Mouse (Mus musculus) brain, embryonic 14.5 days (tissue): ENCODE data around the gene Sbf2. TPM values are rescaled to one million over a fixed set of nuclear protein-coding genes. Genes with fewer than 3 reads are reported as not detected.
"Not testable (repeated sequence)": the region's sequence is repeated elsewhere in the genome, so short reads cannot be mapped to it uniquely, and the experiment has no call there.

ENCODE experiments used
- DNase-seq: peaks from one replicate; pipeline ENCODE4 v3.0.0-alpha.2; 2011; ENCODE audit warnings: low read depth
- CTCF ChIP-seq: fragments of 200-500 bp; IDR thresholded peaks from 2 replicates; pipeline ENCODE4 v1.5.1; 2012; ENCODE audit warnings: inconsistent platforms, mild to moderate bottlenecking, moderate library complexity, borderline replicate concordance; ENCODE audit not compliant: insufficient read depth, insufficient read length; ENCODE audit errors: extremely low read depth
- POLR2A ChIP-seq: fragments of 200-500 bp; IDR thresholded peaks from 2 replicates; pipeline ENCODE4 v1.6.1; 2012; ENCODE audit warnings: mild to moderate bottlenecking, inconsistent platforms, borderline replicate concordance; ENCODE audit not compliant: poor library complexity, insufficient read depth, insufficient read length, severe bottlenecking; ENCODE audit errors: extremely low read depth
- polyA plus RNA-seq: library from polyadenylated mRNA; depleted of rRNA; stranded (reverse); fragments of >200 nt; gene quantifications from 2 replicates; pipeline ENCODE4 v1.2.3, GENCODE M21; 2012

Sbf2 gene
- polyA plus RNA-seq, 1 experiment: 79.0 TPM

DNA sequence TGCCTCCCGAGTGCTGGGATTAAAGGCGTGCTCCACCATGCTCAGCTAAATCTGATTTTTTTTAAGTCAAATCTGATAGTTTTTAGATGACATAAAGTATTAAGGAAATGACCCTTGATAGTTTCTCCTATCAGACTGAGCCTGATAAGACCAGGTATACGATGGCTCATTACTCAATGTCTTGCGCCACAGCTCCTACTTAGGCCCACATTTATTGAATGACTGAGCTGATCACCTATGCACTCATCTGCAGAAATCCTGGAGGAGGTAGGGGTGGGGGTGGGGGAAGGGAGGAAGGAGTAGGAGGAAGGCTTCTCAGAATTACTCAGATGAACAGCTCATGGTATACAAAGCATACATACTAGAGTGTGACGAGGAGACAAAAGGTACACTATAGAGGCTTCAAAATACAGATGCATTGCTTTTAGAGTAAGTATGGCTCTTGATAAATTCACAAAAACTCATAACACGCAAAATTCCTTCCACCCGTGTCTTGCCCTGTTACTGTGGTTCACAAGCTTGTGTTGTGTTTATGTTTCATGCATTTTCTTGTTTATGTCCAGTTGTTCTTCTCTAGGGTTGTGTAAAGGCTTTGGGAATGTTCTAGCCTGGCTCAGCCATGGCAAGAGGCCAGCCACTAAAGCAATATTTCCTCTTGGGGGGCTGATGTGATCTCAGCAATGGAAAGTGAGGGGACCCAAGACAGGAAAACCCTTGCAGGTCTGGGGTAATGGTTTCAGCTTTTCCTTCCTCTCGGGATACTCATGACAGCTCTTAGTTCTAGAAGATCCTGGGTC lies 32.1 kb upstream of the Sbf2 start:
- DNase-seq: no peak

DNA sequence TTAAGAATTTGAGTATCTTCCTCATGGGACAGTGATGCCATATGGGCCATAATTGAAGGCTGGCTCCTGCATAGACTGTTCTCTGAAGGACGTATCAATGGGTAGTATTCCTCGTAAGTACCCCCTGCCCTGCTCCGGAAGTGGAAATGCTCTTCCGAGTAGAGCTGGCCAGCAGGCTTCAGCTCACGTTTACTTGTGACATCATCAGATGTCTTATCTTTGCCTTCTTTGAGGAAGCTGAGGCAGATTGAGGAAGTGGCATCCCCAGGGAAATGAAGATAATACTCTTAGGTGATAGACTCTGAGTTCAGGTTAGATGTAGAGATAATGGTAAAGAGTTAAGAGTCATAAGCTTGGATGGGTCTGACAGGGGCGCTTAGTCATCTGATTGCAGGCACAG lies 31.1 kb upstream of the Sbf2 start:
- no peak for DNase-seq
- TF ChIP-seq POLR2A (no peak), CTCF (no peak)

More for the DNA sequence above, 32.1 kb upstream of the Sbf2 start:
- TF ChIP-seq POLR2A: no peak

DNA sequence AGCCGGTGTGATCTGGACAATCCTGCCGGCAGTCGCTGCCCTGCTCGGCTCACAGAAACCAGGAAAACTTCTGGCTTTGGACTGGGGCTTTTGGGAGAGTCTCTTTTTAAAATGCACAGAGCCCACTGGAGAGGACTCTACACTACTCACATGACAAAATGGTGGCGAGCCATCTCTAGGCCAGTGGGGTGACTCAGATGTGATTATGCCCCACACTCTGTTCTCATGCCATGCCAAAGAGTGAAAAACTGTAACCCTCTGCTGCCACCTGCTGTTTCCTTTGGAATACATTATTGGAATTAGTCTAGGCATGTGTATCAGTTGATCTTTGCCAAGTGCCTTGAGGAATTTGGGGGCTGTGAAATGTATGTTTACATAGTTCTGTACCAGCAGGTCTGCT lies 30.6 kb upstream of the Sbf2 start:
- TF ChIP-seq POLR2A (no peak), CTCF (peak; percentile 66; the same call in 1 of the 2 replicates)

DNA sequence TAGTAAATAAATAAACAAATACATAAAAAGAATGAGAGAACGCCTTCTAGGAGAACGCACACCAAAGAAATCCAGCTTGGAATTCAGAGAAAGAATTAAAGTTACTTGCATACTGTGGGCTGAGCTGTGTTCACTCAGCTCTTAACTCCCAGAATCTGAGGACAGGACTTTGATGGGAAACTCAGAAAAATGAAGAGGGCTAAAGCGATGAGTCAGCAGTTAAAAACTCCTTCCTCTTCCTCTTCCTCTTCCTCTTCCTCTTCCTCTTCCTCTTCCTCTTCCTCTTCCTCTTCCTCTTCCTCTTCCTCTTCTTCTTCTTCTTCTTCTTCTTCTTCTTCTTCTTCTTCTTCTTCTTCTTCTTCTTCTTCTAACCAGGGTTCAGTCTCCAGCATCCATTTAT lies 25.2 kb upstream of the Sbf2 start:
- DNase-seq: not testable (repeated sequence)

More for the DNA sequence above, 30.6 kb upstream of the Sbf2 start:
- DNase-seq: peak; percentile 79

DNA sequence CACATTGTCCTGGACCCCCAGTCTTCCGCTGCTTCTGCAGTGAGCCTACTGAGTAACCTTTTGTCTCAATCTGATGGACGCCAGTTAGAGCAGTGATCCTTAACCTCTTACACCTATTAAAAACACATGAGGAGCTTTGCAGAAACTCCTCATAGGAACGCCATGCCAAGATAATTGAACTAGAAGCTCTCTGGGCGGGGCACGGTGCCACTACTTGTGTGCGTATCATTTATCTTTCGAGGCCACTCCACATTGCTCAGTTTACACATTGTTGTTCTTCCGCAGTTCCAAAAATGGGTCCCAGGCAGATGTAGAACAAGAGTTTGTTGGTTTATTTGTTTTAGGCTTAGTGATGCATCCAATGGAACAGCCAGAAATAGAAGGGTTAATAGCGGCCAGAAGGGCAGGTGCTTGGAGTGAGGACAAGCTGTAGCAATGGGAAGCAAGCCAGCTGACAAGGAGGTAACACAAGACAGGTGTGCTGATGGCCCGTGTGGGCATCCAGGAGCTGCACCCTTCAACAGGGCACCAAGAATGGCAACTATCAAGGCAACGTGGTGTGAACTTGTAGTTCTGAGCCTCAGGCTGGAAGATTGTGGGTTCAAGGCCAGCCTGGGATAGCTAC lies 24.7 kb upstream of the Sbf2 start:
- no peak for TF ChIP-seq POLR2A
- no peak for TF ChIP-seq CTCF

DNA sequence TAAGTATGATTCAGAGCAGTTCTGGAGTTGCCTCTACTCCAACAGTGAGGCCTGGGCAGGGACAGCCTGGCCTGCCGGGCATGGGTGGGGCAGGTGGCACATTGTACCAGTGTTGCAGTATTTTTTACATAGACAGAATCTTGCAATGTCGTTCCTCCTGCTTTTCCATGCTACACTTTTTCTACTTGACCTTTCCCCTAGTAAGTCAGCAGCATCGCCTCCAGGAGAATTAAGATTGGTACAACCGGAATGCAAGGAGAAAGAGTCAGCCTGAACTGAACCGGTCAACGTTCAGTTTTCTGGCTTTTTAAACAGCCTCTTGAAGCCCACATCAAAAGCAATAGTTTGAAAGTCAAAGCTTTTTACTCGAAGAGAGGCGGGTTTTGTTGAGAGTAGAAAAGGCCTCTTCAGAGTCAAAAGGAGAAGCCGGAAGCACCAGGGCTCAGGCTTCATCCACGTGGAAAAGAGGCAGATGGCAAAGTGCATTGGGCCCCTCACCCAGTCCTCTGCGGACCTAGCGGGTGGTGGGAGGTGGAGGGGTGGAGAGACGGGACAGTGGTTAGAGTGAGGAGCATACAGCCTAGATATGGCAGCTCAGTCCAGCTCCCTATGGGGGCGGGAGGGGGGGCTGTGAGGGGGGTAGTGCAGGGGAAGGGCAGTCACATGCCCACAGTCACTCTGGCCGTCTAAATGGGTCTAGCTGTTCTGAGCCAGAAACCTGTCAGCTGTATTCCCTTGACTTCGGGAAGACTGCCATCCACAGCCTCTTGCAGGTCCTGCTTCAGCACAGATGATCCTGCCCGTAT lies 23.8 kb upstream of the Sbf2 start:
- DNase-seq: peak; percentile 53
- no peak for TF ChIP-seq CTCF
- no peak for TF ChIP-seq POLR2A

More for the DNA sequence above, 24.7 kb upstream of the Sbf2 start:
- DNase-seq: no peak

DNA sequence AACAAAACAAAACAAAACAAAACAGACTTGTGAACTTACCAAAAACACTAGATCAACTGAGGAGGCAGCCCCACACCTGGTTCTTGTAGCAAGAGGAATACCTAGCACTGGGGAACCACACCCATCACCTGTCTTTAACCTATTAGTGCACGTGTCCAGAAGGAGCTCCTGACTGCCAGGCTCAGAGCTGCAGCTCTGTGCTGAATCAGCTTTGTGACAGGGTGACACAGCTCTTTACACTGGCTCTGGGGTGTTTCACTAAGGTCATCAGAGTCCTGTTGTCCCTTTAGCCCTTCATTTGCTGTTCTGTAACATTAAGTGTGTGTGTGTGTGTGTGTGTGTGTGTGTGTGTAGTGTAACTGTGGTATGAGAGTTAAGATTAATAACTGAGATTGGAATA lies 21.8 kb upstream of the Sbf2 start:
- no peak for TF ChIP-seq CTCF
- TF ChIP-seq POLR2A: no peak

DNA sequence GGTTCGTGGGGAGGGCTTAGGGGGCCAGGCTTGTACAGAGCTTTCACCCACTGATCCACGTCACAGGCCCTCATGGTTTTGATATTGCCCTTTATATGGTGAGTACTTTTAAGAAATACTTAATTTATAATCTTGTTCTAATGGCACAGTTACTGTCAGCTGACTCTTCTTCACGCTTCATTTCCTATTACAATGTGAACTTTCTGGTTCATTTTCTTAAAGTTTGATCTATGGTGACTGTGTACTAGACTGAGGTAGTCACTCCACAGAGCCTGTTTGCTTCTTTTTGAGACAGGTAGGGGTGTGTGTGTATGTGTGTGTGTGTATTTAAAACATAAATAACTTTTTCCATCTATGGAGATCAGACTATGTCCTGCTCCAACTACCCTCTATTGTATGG lies 21.2 kb upstream of the Sbf2 start:
- DNase-seq: no peak
- TF ChIP-seq POLR2A: no peak
- no peak for TF ChIP-seq CTCF

More for the DNA sequence above, 21.8 kb upstream of the Sbf2 start:
- DNase-seq: no peak

DNA sequence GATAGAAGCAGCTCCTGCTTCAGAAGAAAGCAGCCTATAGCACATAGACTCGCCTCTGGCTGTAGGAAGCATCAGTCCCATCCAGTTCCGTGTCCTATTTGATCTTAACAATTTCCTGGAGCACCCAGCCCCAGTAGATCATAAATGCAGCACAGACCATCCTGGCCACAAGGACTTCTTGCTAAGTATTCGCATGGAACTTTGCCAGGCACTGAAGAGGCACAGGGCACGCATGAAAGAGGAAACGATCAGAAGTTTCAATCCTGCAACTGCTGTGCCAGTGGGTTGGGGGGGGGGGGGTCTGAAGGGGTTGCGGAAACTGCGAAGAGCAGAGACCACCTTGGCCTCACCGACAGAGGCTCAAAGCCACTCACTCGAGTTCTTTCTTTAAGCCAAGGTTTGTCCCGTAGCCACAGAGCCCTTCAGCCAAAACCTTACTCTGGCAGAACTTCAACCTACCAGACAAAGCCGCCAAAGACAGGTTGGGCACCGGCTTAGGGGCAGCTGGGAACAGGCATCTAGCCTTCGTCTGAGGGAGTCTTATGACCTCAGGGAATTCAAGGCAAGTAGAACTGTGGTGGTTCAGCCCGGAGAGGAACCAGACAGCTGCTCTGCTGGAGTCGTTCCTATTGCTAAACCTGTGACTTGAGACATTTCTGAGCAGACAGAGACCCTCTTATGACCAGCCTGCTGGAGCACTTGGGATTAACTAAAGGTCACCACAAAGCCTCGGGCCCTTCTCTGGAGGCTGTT lies 16.6 kb upstream of the Sbf2 start:
- TF ChIP-seq CTCF (no peak), POLR2A (no peak)
- no peak for DNase-seq

DNA sequence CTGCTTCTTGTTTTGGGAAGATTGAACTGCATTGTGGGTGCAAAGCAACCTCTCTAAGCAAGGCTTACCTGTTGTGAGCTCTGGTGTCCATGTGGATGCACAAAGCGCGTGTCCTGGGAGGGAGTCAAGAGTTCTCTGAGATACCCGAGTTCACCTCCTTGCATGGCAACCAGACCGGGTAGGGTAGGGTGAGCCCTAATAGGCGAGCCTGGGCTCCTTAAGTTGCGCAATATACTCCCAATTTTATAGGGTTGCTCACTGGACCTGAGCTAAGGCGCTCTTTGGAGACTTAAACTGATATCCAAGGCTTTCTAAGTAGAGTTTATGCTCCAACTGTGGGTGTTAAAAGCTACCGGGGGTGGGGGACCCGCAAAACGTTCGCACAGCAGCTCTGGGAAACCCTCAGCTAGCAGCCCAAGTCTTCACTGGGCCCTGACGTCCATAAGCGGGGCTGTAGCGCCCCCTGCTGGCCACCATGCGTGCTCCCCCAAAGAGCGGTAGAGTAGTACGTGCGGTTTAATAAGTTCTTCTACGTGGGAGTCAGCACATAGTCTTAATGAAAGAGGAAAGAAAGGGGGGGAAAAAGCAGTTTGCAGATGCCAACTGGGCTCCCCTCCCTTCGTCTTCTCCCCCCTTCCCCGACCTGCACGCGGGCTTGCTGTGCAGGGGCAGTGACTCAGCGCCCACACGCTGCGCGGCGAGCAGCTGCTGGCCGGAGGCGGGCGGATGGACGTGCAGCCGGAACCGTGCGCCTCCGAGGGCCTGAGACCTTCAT lies 15.4 kb upstream of the Sbf2 start:
- TF ChIP-seq POLR2A: no peak
- TF ChIP-seq CTCF: peak; percentile 99
- peak; percentile 95 for DNase-seq
